Mouse (Mus musculus) heart, postnatal 0 days (tissue): ENCODE results near the gene Shq1.

ENCODE experiments used
- CTCF ChIP-seq: IDR thresholded peaks from 2 replicates; pipeline ENCODE4 v1.5.1; 2016; ENCODE audit warnings: antibody characterized with exemption, control low read depth, low read depth
- EP300 ChIP-seq: IDR thresholded peaks from 2 replicates; pipeline ENCODE4 v1.6.1; 2016; ENCODE audit warnings: antibody characterized with exemption, low read depth

DNA sequence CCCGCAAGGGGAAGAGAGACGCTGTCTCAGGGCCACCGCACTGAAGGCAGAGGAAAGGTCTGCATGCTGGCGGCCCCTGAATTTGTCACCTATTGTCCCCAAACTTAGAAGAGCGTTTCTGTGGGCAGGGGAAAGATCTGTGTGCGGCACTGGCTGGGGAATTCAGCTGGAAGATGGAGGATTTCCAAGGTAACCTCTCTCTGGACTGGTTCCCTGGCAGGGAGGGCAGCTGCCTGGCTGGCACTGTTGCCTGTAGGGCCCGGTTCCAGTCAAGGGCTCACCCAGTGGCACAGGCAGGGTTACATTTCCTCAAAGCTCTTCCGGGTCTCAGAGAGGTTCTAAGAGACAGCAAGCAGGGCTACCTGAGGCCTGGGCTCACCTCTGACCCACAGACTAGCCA is 138.6 kb downstream of the Shq1 start:
- TF ChIP-seq CTCF (no peak), EP300 (no peak)
